Mouse (Mus musculus) gastrocnemius, postnatal 25 days (tissue): ENCODE measurements around the gene Mfsd10. TPM values are rescaled to one million over a fixed set of nuclear protein-coding genes. Genes with fewer than 3 reads are reported as not detected.
"Not testable (repeated sequence)": the region's sequence is repeated elsewhere in the genome, so short reads cannot be mapped to it uniquely, and the experiment has no call there.

Source experiments
- DNase-seq: peaks from one replicate; pipeline ENCODE4 v3.0.0; 2022
- total RNA-seq, 2 experiments: library from RNA; stranded (reverse); gene quantifications; 1 replicate in 1 of 2; 2 replicates in 1 of 2; pipeline ENCODE4 v1.2.3; 2021

Mfsd10 gene
- total RNA-seq, 2 experiments from 2014 or later, result 4.6 to 7.0 TPM

DNA sequence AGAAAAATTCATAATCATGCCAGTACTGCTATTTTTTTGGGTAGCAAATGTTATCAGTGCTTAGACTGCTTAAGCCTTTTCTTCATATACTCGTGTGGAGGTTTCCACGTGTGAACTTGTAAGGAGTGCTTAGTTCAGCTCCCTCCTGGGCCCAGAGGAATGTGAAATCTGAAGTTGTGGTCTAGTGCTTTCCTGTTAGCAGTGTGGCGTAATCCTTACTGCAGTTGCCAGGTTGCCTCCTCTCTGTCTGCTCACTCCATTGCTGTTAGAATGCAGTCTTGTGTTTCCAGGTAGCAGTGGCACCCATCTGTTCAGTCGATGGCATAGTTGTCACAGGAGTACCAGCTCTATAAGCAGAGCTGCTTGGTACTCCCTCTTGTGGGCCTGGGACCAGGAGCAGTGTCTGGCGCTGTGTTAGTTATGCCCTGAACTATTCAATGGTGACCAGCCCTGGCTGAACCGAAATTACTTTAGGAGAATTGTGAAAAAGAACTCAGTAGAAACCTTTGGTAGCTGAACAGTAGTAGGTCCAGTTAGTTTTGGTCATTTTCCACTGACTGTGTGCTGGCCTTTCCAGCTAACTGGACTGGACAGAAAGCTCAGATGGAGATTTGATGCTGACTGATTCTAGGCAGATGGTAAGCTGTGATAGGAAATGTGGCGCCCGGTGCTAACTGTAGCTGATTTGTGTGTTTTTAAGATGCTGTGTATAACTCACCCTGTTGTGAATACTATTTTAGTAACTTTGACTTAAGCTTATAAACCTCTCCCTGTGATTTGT lies 29.7 kb downstream of the Mfsd10 start:
- DNase-seq, result no peak

GRCm38 (mm10) chr5:34604576-34604975 lies 32.4 kb downstream of the Mfsd10 start:
- DNase-seq, result no peak

- DNase-seq, result no peak
Observed at GRCm38 (mm10) chr5:34593202-34593727, 43.7 kb downstream of the Mfsd10 start.

DNA sequence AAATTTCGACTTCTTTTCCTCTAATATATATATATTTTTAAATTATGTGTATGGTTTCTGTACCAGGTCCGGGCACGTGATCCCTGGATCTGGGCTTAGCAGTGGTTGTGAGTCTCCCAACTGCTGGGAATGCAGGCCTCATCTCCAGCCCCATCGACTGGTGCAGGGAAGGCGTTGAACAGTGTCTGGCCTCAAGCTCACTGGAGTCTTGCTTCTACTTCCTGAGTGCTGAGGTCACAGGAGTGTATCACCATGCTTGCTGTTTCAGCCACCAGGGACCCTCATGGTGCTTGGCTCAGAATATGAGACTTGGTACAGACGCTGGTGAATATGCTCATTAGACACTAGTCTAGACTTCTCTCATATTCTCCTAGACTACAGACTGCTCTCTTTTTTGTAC lies 44.3 kb downstream of the Mfsd10 start:
- no peak for DNase-seq

- DNase-seq, result not testable (repeated sequence)
Observed at GRCm38 (mm10) chr5:34592224-34592623, 44.8 kb downstream of the Mfsd10 start.

DNA sequence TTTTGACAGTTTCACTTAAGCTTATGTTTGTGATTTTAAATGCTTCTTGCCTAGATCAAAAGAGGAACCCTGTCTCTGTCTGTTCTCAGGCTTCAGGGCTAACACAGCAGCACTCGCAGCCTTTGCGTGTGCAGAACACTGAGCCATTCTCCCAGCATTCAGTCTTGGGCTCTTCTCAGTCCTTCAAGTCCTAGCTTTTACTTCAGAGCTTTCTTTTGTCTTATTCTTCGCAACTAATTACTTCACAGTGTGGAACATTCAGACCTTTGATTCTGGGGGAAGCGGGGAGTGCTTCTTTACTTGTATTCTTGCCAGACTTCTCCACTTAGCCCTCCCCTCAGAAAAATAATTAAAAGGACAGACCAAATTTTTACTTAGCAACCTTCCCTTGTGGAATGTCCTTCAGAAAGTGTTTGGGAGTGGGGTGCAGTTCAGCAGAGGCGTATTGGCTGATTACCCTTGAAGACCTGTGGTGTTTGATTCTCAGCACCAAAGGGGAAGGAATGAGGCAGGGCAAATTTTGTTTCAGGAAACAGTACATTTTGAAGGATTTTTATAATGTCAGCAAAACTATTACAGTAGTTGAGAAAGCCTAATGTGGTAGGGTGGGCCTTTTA lies 45.5 kb downstream of the Mfsd10 start:
- DNase-seq, result no peak

DNA sequence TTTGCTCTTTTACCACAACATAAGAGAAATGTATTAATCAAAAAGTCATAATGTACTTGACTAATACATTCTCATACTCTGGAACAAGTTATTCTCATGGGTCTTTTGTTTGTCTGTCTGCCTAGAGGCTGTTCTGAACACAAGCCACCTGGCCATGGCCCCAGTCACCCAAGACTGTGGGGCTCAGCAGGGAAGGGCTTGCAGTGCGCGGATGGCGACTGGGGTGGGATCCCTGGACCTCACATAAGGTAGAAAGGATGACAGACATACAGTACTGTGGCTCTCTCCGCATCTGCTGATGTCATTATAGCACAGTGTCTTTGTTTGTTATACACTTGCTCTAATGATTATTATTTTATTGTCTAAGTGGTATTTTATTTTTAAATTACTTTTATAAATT lies 46.3 kb downstream of the Mfsd10 start:
- no peak for DNase-seq

GRCm38 (mm10) chr5:34590059-34590458 lies 47.0 kb downstream of the Mfsd10 start:
- DNase-seq, result no peak

DNA sequence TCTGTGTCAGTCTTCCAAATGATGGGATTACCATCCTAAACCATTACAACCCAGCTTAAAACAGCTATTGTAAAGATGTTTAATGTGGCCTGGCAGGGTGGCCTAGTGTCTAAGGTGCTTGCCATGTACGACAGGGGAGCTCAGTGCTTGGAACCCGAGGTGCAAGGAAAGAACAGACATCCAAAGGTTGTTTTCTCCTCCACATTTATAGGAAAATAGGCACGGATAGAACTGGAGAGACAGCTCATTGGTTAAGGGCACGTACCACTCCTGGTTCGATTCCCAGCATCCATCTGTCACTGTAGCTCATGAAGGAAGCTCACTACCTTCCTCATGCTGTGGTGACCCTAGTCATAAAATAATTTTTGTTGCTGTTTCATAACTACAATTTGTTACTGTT lies 49.1 kb downstream of the Mfsd10 start:
- no peak for DNase-seq

DNA sequence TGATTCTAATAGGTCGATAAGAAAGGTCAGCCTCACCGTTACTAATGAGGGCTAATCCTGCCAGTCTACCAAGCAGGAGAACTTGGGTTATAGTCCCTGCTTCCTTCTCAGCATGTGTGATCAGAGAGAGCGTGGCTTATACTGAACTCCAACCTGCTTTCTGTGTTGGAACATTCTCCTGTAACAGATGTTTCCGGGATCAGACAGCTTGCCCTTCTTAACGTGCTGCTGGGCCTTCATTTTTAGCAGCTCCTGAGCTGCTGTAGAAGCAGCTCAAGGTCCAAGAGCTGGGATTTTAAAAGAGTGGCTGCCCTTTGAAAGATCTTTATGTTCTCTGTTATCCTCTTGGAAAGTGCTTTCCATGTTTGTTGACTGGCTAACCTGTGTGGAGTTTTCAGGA lies 51.8 kb downstream of the Mfsd10 start:
- no peak for DNase-seq

Other genes starting within 250 kb of the Mfsd10 start
- gene Tnip2, start 123.2 kb downstream of the Mfsd10 start, total RNA-seq, result 1 to 10 TPM; 2.1 to 2.3 TPM
- 1 to 10 TPM; 1.1 to 1.2 TPM for gene Sh3bp2, start 111.4 kb downstream of the Mfsd10 start, total RNA-seq
- 10 to 100 TPM; 61.8 to 68.6 TPM for gene Add1, start 63.5 kb downstream of the Mfsd10 start, total RNA-seq
- 10 to 100 TPM; 11.0 to 13.6 TPM for gene Nop14, start 22.9 kb upstream of the Mfsd10 start, total RNA-seq
- 1 to 10 TPM; 1.2 to 1.7 TPM for gene Grk4, start 23.2 kb upstream of the Mfsd10 start, total RNA-seq
- gene Htt, start 124.5 kb upstream of the Mfsd10 start, total RNA-seq, result 1 to 10 TPM; 7.7 to 7.9 TPM